Mouse (Mus musculus): ENCODE measurements at regions not wholly inside any gene's neighbourhood (a gene's known extent, or its start where the extent isn't known, plus 50 kb on each side); places are given as distances from the start of the nearest gene placed in this dataset.

GRCm38 (mm10) chr5:77620402-77620801 lies 212.6 kb upstream of the Igfbp7 start:
- DNase-seq (ENCODE audit: low spot score): no peak

- no peak for DNase-seq (ENCODE audit: low spot score)
These were observed 202.7 kb upstream of the Igfbp7 start for GRCm38 (mm10) chr5:77610496-77610895.

GRCm38 (mm10) chr5:77594719-77595118 lies 186.9 kb upstream of the Igfbp7 start:
- DNase-seq (ENCODE audit: low spot score): no peak

GRCm38 (mm10) chr5:77589252-77589651 lies 181.4 kb upstream of the Igfbp7 start:
- DNase-seq (ENCODE audit: low spot score): no peak

GRCm38 (mm10) chr5:77581702-77582101 lies 173.9 kb upstream of the Igfbp7 start:
- DNase-seq (ENCODE audit: low spot score): no peak

GRCm38 (mm10) chr5:77581106-77581638 lies 173.3 kb upstream of the Igfbp7 start:
- DNase-seq (ENCODE audit: low spot score): no peak

- no peak for DNase-seq (ENCODE audit: low spot score)
These were observed 172.2 kb upstream of the Igfbp7 start for GRCm38 (mm10) chr5:77579826-77580745.

GRCm38 (mm10) chr5:77576881-77577280 lies 169.0 kb upstream of the Igfbp7 start:
- no peak for DNase-seq (ENCODE audit: low spot score)

GRCm38 (mm10) chr5:77575780-77576179 lies 167.9 kb upstream of the Igfbp7 start:
- DNase-seq (ENCODE audit: low spot score): no peak

GRCm38 (mm10) chr5:77570364-77570763 lies 162.5 kb upstream of the Igfbp7 start:
- DNase-seq (ENCODE audit: low spot score): no peak

- no peak for DNase-seq (ENCODE audit: low spot score)
These were observed 160.3 kb upstream of the Igfbp7 start for GRCm38 (mm10) chr5:77568121-77568520.

GRCm38 (mm10) chr5:77552580-77552979 lies 144.7 kb upstream of the Igfbp7 start:
- no peak for DNase-seq (ENCODE audit: low spot score)

GRCm38 (mm10) chr5:77552081-77552480 lies 144.2 kb upstream of the Igfbp7 start:
- DNase-seq (ENCODE audit: low spot score): no peak

- no peak for DNase-seq (ENCODE audit: low spot score)
These were observed 138.3 kb upstream of the Igfbp7 start for GRCm38 (mm10) chr5:77546001-77546620.

GRCm38 (mm10) chr5:77532261-77533015 lies 124.6 kb upstream of the Igfbp7 start:
- no peak for DNase-seq (ENCODE audit: low spot score)

- DNase-seq (ENCODE audit: low spot score): no peak
These were observed 122.5 kb upstream of the Igfbp7 start for GRCm38 (mm10) chr5:77530376-77530775.

GRCm38 (mm10) chr5:77517252-77517651 lies 109.4 kb upstream of the Igfbp7 start:
- no peak for DNase-seq (ENCODE audit: low spot score)

GRCm38 (mm10) chr5:77515448-77515847 lies 107.6 kb upstream of the Igfbp7 start:
- no peak for DNase-seq (ENCODE audit: low spot score)

GRCm38 (mm10) chr5:77502684-77503083 lies 94.8 kb upstream of the Igfbp7 start:
- no peak for DNase-seq (ENCODE audit: low spot score)

GRCm38 (mm10) chr5:77499949-77500460 lies 92.2 kb upstream of the Igfbp7 start:
- DNase-seq (ENCODE audit: low spot score): no peak

GRCm38 (mm10) chr5:77494601-77495000 lies 86.8 kb upstream of the Igfbp7 start:
- DNase-seq (ENCODE audit: low spot score): no peak

- no peak for DNase-seq (ENCODE audit: low spot score)
These were observed 81.1 kb upstream of the Igfbp7 start for GRCm38 (mm10) chr5:77488969-77489368.
